Comparison of ENCODE assay signal across 18 mouse cellular contexts in genomic region chr5:53101848-53102473, GRCm38 (mm10).
DNase-seq lines count a peak whose midpoint lies in the region; ATAC-seq and TF ChIP-seq lines count a peak whose summit lies in the region.
"Had no signal": no experiment of that assay in that cellular context is flagged by ENCODE, and none has a peak within 500 bp of the region (broad histone marks: within the 10 kb centered on the region; RNA-seq: fewer than 3 reads in every experiment).

No protein-coding gene starts in this region.

- no peak overlapping the region for H3K27ac ChIP-seq in liver, adult 2 months (replicated peaks; ENCODE audit: insufficient read depth, low read depth, low read length)
- H3K27ac ChIP-seq in liver, embryonic 12.5 days, result no peak overlapping the region
- peak overlapping the region; percentile 92 for H3K27ac ChIP-seq in small intestine, adult 2 months (ENCODE audit: insufficient read depth, low read depth, low read length)
- no peak overlapping the region for H3K27ac ChIP-seq in hindbrain, embryonic 10.5 days
- H3K27ac ChIP-seq: liver, embryonic 14.5 days; stomach, embryonic 15.5 days had no signal

- WGBS in liver, adult 2 months, result 41% methylated on average over 12 of the region's 12 CpGs
- 69% methylated on average over 12 of the region's 12 CpGs for WGBS in liver, embryonic 12.5 days (ENCODE audit: insufficient replicate concordance)
- 29% methylated on average over 12 of the region's 12 CpGs for WGBS in small intestine, adult 2 months
- WGBS in hindbrain, embryonic 10.5 days, result 86% methylated on average over 12 of the region's 12 CpGs

- DNase-seq in liver, adult 2 months (ENCODE audit: extremely low read depth, low read depth, low spot score), result peak; percentile 44
- peak; percentile 88 for DNase-seq in Patski (ENCODE audit: low read depth, low spot score)
- DNase-seq in kidney, adult 8-10 months, result peak; percentile 75 to 78
- DNase-seq in hindbrain, embryonic 10.5 days (ENCODE audit: low spot score), result no peak
- no peak for DNase-seq in left cerebral cortex, adult 18-20 months (ENCODE audit: low spot score in 2 of 2)
- DNase-seq in embryo, embryonic 9.5 days (ENCODE audit: extremely low spot score), result no peak
- DNase-seq: cerebellum, adult 11 months; forebrain, postnatal 0 days; gastrocnemius, postnatal 36 days; heart, postnatal 4 days; lung, postnatal 14 days; spleen, adult 18-20 months had no signal

- POLR2A ChIA-PET in Patski (lab: Charles Lee), result interaction anchor here (0.6 to 4.9 kb wide), 5 partner anchors 13 to 93 kb away, joined by 3 to 19 read pairs (median 3); no protein-coding TSS in a partner anchor

- TF ChIP-seq CTCF in liver, adult 2 months (IDR thresholded peaks at IDR 0.05; ENCODE audit: low read depth, low read length), result no peak
- no peak for TF ChIP-seq CTCF in Patski (IDR thresholded peaks at IDR 0.05)
- no peak for TF ChIP-seq CTCF in small intestine, adult 2 months (IDR thresholded peaks at IDR 0.05; ENCODE audit: extremely low read depth, insufficient read length, insufficient replicate concordance, low read depth, low read length)

- no peak for ATAC-seq in liver, embryonic 12.5 days
- peak; percentile 63 for ATAC-seq in Patski
- ATAC-seq: forebrain, postnatal 0 days had no signal

- no peaks in the 10 kb centered on the region for H3K9me3 ChIP-seq in liver, embryonic 12.5 days (replicated peaks)
- no peaks in the 10 kb centered on the region for H3K9me3 ChIP-seq in hindbrain, embryonic 10.5 days
- H3K9me3 ChIP-seq: heart, embryonic 12.5 days; stomach, embryonic 15.5 days had no signal

- H3K9ac ChIP-seq in liver, adult 2 months (ENCODE audit: low read depth, low read length), result no peak overlapping the region
- H3K9ac ChIP-seq in liver, embryonic 12.5 days, result no peak overlapping the region
- H3K9ac ChIP-seq: forebrain, postnatal 0 days; heart, embryonic 12.5 days; liver, embryonic 14.5 days; stomach, embryonic 15.5 days had no signal

- H3K4me2 ChIP-seq in liver, embryonic 12.5 days, result no peak overlapping the region
- H3K4me2 ChIP-seq: heart, embryonic 12.5 days; stomach, embryonic 15.5 days had no signal

- no peaks in the 10 kb centered on the region for H3K79me2 ChIP-seq in liver, adult 2 months (ENCODE audit: control insufficient read depth, insufficient read depth, low read length)

- CTCF ChIA-PET in Patski (lab: Charles Lee), result interaction anchor here (1.6 kb wide), 1 partner anchor 60 kb away, joined by 4 read pairs; no protein-coding TSS in a partner anchor

- H3K4me1 ChIP-seq in liver, adult 2 months (ENCODE audit: control insufficient read depth, insufficient read depth, low read length), result no peaks in the 10 kb centered on the region
- H3K4me1 ChIP-seq in liver, embryonic 12.5 days, result no peaks in the 10 kb centered on the region
- H3K4me1 ChIP-seq in small intestine, adult 2 months (ENCODE audit: control insufficient read depth, insufficient read depth, insufficient read length, low read length), result peaks cover 38% of the 10 kb centered on the region
- H3K4me1 ChIP-seq in hindbrain, embryonic 10.5 days (replicated peaks), result no peaks in the 10 kb centered on the region
- H3K4me1 ChIP-seq: heart, embryonic 12.5 days; stomach, embryonic 15.5 days had no signal

- no peaks in the 10 kb centered on the region for H3K36me3 ChIP-seq in liver, adult 2 months (ENCODE audit: control insufficient read depth, insufficient read depth, low read length)
- no peaks in the 10 kb centered on the region for H3K36me3 ChIP-seq in liver, embryonic 12.5 days
- H3K36me3 ChIP-seq in small intestine, adult 2 months (ENCODE audit: control insufficient read depth, insufficient read depth, low read length), result no peaks in the 10 kb centered on the region
- no peaks in the 10 kb centered on the region for H3K36me3 ChIP-seq in hindbrain, embryonic 10.5 days
- H3K36me3 ChIP-seq: heart, embryonic 12.5 days; stomach, embryonic 15.5 days had no signal

- no peak overlapping the region for H3K4me3 ChIP-seq in liver, adult 2 months (ENCODE audit: insufficient read depth, low read depth, low read length)
- no peak overlapping the region for H3K4me3 ChIP-seq in liver, embryonic 12.5 days
- no peak overlapping the region for H3K4me3 ChIP-seq in small intestine, adult 2 months (ENCODE audit: low read depth, low read length)
- no peak overlapping the region for H3K4me3 ChIP-seq in hindbrain, embryonic 10.5 days
- H3K4me3 ChIP-seq: heart, embryonic 12.5 days; stomach, embryonic 15.5 days had no signal

- H3K27me3 ChIP-seq in liver, adult 2 months (ENCODE audit: control insufficient read depth, insufficient read depth, low read length), result no peaks in the 10 kb centered on the region
- H3K27me3 ChIP-seq in liver, embryonic 12.5 days (replicated peaks), result no peaks in the 10 kb centered on the region
- H3K27me3 ChIP-seq in Patski, result no peaks in the 10 kb centered on the region
- no peaks in the 10 kb centered on the region for H3K27me3 ChIP-seq in small intestine, adult 2 months (ENCODE audit: control insufficient read depth, insufficient read depth, low read length)
- no peaks in the 10 kb centered on the region for H3K27me3 ChIP-seq in hindbrain, embryonic 10.5 days (ENCODE audit: insufficient read depth, poor library complexity, severe bottlenecking)
- H3K27me3 ChIP-seq: CH12.LX; heart, embryonic 12.5 days; stomach, embryonic 15.5 days had no signal

- TF ChIP-seq POLR2A in liver, adult 2 months (IDR thresholded peaks at IDR 0.05; ENCODE audit: extremely low read depth, insufficient read depth, low read length), result no peak
- no peak for TF ChIP-seq POLR2A in small intestine, adult 2 months (IDR thresholded peaks at IDR 0.05; ENCODE audit: low read depth, low read length)

- in situ Hi-C loops in Patski (cut with MboI; ENCODE audit: low pct_unique_long_range_greater_than_20kb), result loop anchor here (5.0 to 10.0 kb wide), 2 partner anchors 55 to 97 kb away; no protein-coding TSS in a partner anchor

Comparison
In these comparisons a context has a peak if more than half of its experiments do, and no peak if none do; other contexts are left out.
1. DNase-seq: peak in liver, adult 2 months (single experiment), Patski (single experiment) and kidney, adult 8-10 months (2 of 2); none in hindbrain, embryonic 10.5 days (single experiment), left cerebral cortex, adult 18-20 months (0 of 2) and embryo, embryonic 9.5 days (single experiment).